Mouse (Mus musculus): ENCODE data around the gene Tnxb. TPM values are rescaled to one million over a fixed set of nuclear protein-coding genes. Genes with fewer than 3 reads are reported as not detected.
"Not testable (repeated sequence)": the region's sequence is repeated elsewhere in the genome, so short reads cannot be mapped to it uniquely, and the experiment has no call there.

Tnxb gene
- polyA plus RNA-seq, 1 experiment = not detected

GRCm38 (mm10) chr17:34712951-34713350 is 42.6 kb downstream of the Tnxb start:
- H3K4me1 ChIP-seq (ENCODE audit: control insufficient read depth, insufficient read depth, low read length) = no peaks in the 10 kb centered on the region
- no peak overlapping the region for H3K27ac ChIP-seq (ENCODE audit: insufficient read depth, low read depth, low read length)
- TF ChIP-seq POLR2A (IDR thresholded peaks at IDR 0.05; ENCODE audit: insufficient read depth, low read depth, low read length) = no peak
- WGBS = 35% methylated on average over 6 of the region's 6 CpGs
- H3K4me3 ChIP-seq (ENCODE audit: insufficient read depth, low read depth, low read length) = no peak overlapping the region

- not testable (repeated sequence) for H3K27ac ChIP-seq (ENCODE audit: insufficient read depth, low read depth, low read length); H3K4me3 ChIP-seq (ENCODE audit: insufficient read depth, low read depth, low read length); H3K4me1 ChIP-seq (ENCODE audit: control insufficient read depth, insufficient read depth, low read length)
- WGBS = 84% methylated on average over 9 of the region's 9 CpGs
Measured at GRCm38 (mm10) chr17:34714181-34714907, 44.0 kb downstream of the Tnxb start.

DNA sequence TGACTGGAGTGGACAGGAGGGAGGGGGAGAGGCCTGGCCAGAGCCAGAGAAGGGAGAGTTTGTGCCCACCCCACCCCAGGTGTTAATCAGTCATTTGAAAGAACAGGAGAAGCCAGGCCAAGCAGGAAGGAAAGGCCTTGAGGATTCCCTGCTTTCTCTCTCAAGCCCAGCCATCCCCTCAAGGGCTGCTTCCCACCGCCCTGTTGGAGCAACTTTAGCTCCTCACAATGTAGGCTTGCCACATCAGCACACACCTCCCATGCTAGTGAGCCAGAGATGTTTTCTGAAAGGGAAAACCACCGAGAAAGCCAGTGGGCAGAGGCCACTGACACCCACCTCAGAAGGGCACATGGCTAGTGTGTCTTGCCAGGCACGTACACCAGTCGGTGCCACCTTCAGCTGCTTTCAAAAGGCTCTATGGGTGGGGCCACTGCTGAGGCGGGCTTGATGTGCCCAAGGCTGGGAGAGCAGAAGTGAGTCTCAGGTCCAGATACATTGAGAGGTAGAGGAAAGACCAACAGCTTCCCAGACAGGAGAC is 44.6 kb downstream of the Tnxb start:
- H3K4me3 ChIP-seq (ENCODE audit: insufficient read depth, low read depth, low read length); H3K27ac ChIP-seq (ENCODE audit: insufficient read depth, low read depth, low read length); H3K4me1 ChIP-seq (ENCODE audit: control insufficient read depth, insufficient read depth, low read length): not testable (repeated sequence)
- WGBS = 80% methylated on average over 5 of the region's 5 CpGs

DNA sequence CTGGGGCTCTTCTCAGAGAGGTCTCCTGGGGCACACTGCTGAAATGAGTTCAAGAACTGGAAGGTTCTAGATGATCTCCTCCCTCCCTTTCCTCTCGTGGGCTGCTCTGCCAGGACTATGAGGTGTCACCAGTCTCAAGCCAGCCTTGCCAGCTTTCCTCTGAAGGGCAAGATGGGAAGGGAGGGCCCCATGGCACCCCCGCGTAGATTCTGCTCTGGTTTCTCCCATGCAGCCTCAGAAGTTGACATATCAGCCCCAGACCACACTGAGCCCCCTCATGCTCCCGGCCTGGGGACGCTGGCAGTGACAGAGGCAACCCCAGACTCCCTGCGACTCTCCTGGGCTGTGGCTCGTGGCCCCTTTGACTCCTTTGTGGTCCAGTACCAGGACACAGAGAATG is 45.1 kb downstream of the Tnxb start:
- H3K4me1 ChIP-seq (ENCODE audit: control insufficient read depth, insufficient read depth, low read length); H3K4me3 ChIP-seq (ENCODE audit: insufficient read depth, low read depth, low read length); H3K27ac ChIP-seq (ENCODE audit: insufficient read depth, low read depth, low read length): not testable (repeated sequence)
- 91% methylated on average over 7 of the region's 7 CpGs for WGBS

DNA sequence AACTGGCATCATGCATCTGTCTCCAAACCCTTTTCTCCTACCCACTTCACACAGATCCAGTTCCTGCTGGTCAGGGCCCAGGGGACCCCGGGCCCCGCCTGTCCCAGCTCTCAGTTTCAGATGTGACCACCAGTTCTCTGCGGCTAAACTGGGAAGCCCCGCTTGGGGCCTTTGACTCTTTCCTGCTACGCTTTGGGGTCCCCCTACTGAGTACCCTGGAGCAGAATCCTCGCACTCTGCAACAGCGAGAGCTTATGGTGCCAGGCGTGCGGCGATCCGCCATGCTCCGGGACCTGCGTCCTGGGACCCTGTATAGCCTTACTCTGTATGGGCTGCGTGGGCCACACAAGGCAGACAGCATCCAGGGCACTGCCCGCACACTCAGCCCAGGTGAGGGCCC is 45.9 kb downstream of the Tnxb start:
- no peak overlapping the region for H3K4me3 ChIP-seq (ENCODE audit: insufficient read depth, low read depth, low read length)
- H3K4me1 ChIP-seq (ENCODE audit: control insufficient read depth, insufficient read depth, low read length) = no peaks in the 10 kb centered on the region
- H3K27ac ChIP-seq (ENCODE audit: insufficient read depth, low read depth, low read length) = no peak overlapping the region
- 92% methylated on average over 15 of the region's 15 CpGs for WGBS
- TF ChIP-seq CTCF (IDR thresholded peaks at IDR 0.05; ENCODE audit: insufficient read depth, low read depth, low read length) = no peak
- TF ChIP-seq POLR2A (IDR thresholded peaks at IDR 0.05; ENCODE audit: insufficient read depth, low read depth, low read length) = no peak

- TF ChIP-seq POLR2A (IDR thresholded peaks at IDR 0.05; ENCODE audit: insufficient read depth, low read depth, low read length) (no peak), CTCF (IDR thresholded peaks at IDR 0.05; ENCODE audit: insufficient read depth, low read depth, low read length) (no peak)
- H3K4me3 ChIP-seq (ENCODE audit: insufficient read depth, low read depth, low read length) = no peak overlapping the region
- 86% methylated on average over 11 of the region's 11 CpGs for WGBS
- no peaks in the 10 kb centered on the region for H3K4me1 ChIP-seq (ENCODE audit: control insufficient read depth, insufficient read depth, low read length)
- no peak overlapping the region for H3K27ac ChIP-seq (ENCODE audit: insufficient read depth, low read depth, low read length)
Measured at GRCm38 (mm10) chr17:34717401-34717800, 47.1 kb downstream of the Tnxb start.

GRCm38 (mm10) chr17:34719886-34720285 is 49.6 kb downstream of the Tnxb start:
- WGBS = 49% methylated on average over 8 of the region's 8 CpGs

GRCm38 (mm10) chr17:34722238-34722637 is 51.9 kb downstream of the Tnxb start:
- H3K4me3 ChIP-seq (ENCODE audit: insufficient read depth, low read depth, low read length); H3K27ac ChIP-seq (ENCODE audit: insufficient read depth, low read depth, low read length); H3K4me1 ChIP-seq (ENCODE audit: control insufficient read depth, insufficient read depth, low read length): not testable (repeated sequence)
- 84% methylated on average over 4 of the region's 4 CpGs for WGBS

More at GRCm38 (mm10) chr17:34719886-34720285, 49.6 kb downstream of the Tnxb start:
- H3K27ac ChIP-seq (ENCODE audit: insufficient read depth, low read depth, low read length); H3K4me3 ChIP-seq (ENCODE audit: insufficient read depth, low read depth, low read length); H3K4me1 ChIP-seq (ENCODE audit: control insufficient read depth, insufficient read depth, low read length): not testable (repeated sequence)

- no peak overlapping the region for H3K4me3 ChIP-seq (ENCODE audit: insufficient read depth, low read depth, low read length)
- WGBS = 82% methylated on average over 4 of the region's 4 CpGs
- H3K27ac ChIP-seq (ENCODE audit: insufficient read depth, low read depth, low read length) = no peak overlapping the region
- no peaks in the 10 kb centered on the region for H3K4me1 ChIP-seq (ENCODE audit: control insufficient read depth, insufficient read depth, low read length)
- TF ChIP-seq CTCF (IDR thresholded peaks at IDR 0.05; ENCODE audit: insufficient read depth, low read depth, low read length) (no peak), POLR2A (IDR thresholded peaks at IDR 0.05; ENCODE audit: insufficient read depth, low read depth, low read length) (no peak)
Measured at GRCm38 (mm10) chr17:34723066-34723465, 52.7 kb downstream of the Tnxb start.

GRCm38 (mm10) chr17:34727887-34728286 is 57.6 kb downstream of the Tnxb start:
- Histone ChIP-seq H3K4me3 (ENCODE audit: insufficient read depth, low read depth, low read length) (no peak overlapping the region), H3K27ac (ENCODE audit: insufficient read depth, low read depth, low read length) (no peak overlapping the region), H3K4me1 (ENCODE audit: control insufficient read depth, insufficient read depth, low read length) (no peaks in the 10 kb centered on the region)
- WGBS = 88% methylated on average over 2 of the region's 2 CpGs
- no peak for TF ChIP-seq CTCF (IDR thresholded peaks at IDR 0.05; ENCODE audit: insufficient read depth, low read depth, low read length)
- TF ChIP-seq POLR2A (IDR thresholded peaks at IDR 0.05; ENCODE audit: insufficient read depth, low read depth, low read length) = no peak

DNA sequence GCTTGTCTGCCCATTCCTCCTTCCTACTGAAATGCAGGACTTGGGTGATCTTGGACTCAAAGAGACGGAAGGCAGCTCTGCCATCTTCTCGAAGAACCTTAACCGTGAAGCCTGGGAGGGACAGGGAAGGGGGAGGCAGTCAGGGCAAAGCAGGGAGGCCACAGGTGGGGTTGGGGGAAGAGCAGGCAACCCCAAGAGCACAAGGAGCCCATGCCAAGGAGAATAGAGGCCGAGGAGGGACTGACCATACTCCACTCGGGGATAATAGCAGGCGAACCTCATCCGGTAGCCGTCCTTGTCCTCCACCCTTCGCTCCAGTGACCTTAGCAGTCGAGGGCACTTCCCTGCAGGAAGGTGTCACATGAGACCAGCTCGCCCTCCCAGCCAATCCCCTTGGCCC is 58.8 kb downstream of the Tnxb start:
- 81% methylated on average over 11 of the region's 11 CpGs for WGBS
- not testable (repeated sequence) for H3K27ac ChIP-seq (ENCODE audit: insufficient read depth, low read depth, low read length); H3K4me3 ChIP-seq (ENCODE audit: insufficient read depth, low read depth, low read length); H3K4me1 ChIP-seq (ENCODE audit: control insufficient read depth, insufficient read depth, low read length)

DNA sequence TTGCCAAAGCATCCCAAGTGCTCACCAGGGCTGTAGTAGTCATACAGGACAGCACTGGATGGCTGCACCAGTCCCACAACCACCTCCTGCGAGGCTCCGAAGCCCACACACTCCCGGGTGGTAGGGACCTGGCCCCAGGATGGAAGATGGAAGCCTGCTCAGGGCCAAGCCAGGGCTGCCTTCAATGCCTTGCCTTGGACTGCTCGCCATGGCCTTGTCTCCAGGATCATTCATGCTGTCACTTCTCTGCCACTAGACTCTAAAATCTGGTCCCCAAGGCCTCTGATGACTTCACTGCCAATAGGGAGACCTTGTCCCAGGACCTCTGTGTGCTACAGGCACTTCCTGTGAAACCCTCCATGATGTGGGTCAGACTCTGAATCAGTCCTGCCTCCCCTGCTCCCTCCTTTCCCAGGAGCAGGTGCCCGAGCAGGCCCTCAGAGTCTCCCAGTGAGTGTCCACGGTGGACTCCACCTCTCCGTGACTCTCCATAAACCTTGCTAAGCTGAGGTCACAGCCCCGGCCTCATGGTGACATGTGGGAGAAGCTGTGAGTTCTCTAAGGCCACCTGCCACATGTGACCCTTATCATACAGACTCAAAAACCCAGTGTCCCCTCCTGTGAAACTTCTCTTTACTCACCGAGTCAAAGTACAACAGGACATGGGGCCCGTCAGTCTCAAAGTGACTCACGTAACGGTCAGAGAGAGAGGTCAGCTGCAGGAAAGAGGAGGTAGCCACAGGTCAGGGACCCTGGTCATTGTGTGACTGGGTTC is 59.6 kb downstream of the Tnxb start:
- not testable (repeated sequence) for H3K27ac ChIP-seq (ENCODE audit: insufficient read depth, low read depth, low read length); H3K4me3 ChIP-seq (ENCODE audit: insufficient read depth, low read depth, low read length); H3K4me1 ChIP-seq (ENCODE audit: control insufficient read depth, insufficient read depth, low read length)
- 91% methylated on average over 12 of the region's 12 CpGs for WGBS

DNA sequence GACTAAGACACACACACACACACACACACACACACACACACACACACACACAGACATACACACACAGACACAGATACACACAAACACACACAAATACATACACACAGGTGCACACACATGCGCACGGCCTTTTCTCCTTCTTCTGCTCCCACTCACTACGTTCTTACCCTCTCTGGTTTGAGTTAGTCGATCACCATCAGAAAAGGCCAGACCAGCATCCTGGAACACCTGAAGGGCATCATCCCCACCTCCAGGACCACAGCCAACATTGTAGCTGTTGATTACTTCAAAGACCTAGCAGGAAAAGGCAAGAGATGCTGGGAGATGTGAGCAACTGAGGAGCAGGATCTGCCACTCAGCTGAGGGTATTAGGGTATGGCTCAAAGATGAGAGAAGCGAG is 67.1 kb downstream of the Tnxb start:
- H3K27ac ChIP-seq (ENCODE audit: insufficient read depth, low read depth, low read length); H3K4me1 ChIP-seq (ENCODE audit: control insufficient read depth, insufficient read depth, low read length); H3K4me3 ChIP-seq (ENCODE audit: insufficient read depth, low read depth, low read length): not testable (repeated sequence)
- WGBS = 73% methylated on average over 5 of the region's 5 CpGs

DNA sequence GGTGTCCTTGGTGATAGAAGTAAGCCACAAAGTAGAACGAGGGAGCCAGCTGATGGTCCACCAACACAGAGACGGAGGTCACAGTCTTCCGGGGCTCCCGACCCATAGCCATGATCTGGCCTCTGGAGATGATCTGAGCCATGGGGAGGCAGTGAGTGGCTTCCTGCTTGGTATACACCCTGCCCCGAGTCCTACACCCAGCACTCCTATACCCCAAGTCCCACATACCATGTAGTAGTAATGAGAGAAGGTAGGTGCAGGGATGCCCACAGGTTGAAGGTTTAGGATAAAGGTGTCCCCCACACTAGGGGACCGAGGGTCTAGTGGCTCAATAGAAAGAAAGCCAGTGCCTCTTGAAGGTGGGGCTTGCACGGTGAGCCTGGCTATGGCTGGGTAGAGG is 69.4 kb downstream of the Tnxb start:
- 88% methylated on average over 7 of the region's 7 CpGs for WGBS
- H3K4me3 ChIP-seq (ENCODE audit: insufficient read depth, low read depth, low read length); H3K4me1 ChIP-seq (ENCODE audit: control insufficient read depth, insufficient read depth, low read length); H3K27ac ChIP-seq (ENCODE audit: insufficient read depth, low read depth, low read length): not testable (repeated sequence)

All from olfactory bulb, adult 2 months (tissue).